In the genomic region with DNA sequence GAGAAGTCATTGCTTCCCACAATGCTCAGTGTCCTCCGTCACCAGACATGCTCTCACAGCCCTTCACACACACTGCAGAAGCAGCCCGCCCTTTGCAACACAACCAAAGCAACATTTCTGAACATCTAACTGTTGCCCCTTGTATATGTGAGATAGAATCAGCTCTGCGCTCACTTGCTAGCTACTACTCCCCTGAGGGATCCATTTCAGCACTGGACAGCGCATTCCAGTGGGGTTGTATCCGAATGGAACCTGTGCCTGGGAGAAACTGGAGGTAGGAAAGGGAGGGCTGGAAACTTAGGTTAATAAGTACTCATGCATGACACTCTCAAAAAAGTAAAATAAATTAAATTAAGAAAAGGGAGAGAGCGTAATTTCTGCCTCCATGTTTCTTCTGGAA, we compare ENCODE assay signal across 11 mouse cellular contexts.
DNase-seq lines count a peak whose midpoint lies in the region; ATAC-seq lines count a peak whose summit lies in the region.
"Had no signal": no experiment of that assay in that cellular context is flagged by ENCODE, and none has a peak within 500 bp of the region (broad histone marks: within the 10 kb centered on the region; RNA-seq: fewer than 3 reads in every experiment).

No protein-coding gene starts in this region.

- 57% methylated on average over 6 of the region's 6 CpGs for WGBS in midbrain, embryonic 10.5 days
- 58% methylated on average over 6 of the region's 6 CpGs for WGBS in midbrain, embryonic 16.5 days

- H3K27me3 ChIP-seq in midbrain, embryonic 10.5 days (ENCODE audit: low read depth, poor library complexity, severe bottlenecking) = no peaks in the 10 kb centered on the region
- no peaks in the 10 kb centered on the region for H3K27me3 ChIP-seq in midbrain, embryonic 16.5 days (ENCODE audit: control insufficient read depth, insufficient read depth, low read depth, low read length)
- H3K27me3 ChIP-seq: liver, embryonic 13.5 days had no signal

- H3K9me3 ChIP-seq in midbrain, embryonic 10.5 days (replicated peaks) = no peaks in the 10 kb centered on the region
- no peaks in the 10 kb centered on the region for H3K9me3 ChIP-seq in midbrain, embryonic 16.5 days (replicated peaks; ENCODE audit: control insufficient read depth, low read length, poor library complexity, severe bottlenecking)
- H3K9me3 ChIP-seq: liver, embryonic 13.5 days had no signal

- no peaks in the 10 kb centered on the region for H3K36me3 ChIP-seq in midbrain, embryonic 10.5 days
- H3K36me3 ChIP-seq in midbrain, embryonic 16.5 days (ENCODE audit: control insufficient read depth, insufficient read depth, low read length) = no peaks in the 10 kb centered on the region
- H3K36me3 ChIP-seq: liver, embryonic 13.5 days had no signal

- H3K4me2 ChIP-seq in midbrain, embryonic 16.5 days (ENCODE audit: low read length) = no peak overlapping the region
- H3K4me2 ChIP-seq: liver, embryonic 13.5 days had no signal

- DNase-seq in heart, postnatal 10 days = peak; percentile 20 to 50
- DNase-seq in heart, postnatal 36 days = no peak
- DNase-seq in midbrain, embryonic 10.5 days (ENCODE audit: low spot score) = peak; percentile 26
- DNase-seq in embryo, embryonic 9.5 days (ENCODE audit: extremely low spot score) = peak; percentile 39
- peak; percentile 60 for DNase-seq in testis, postnatal 10 days (ENCODE audit: low spot score)
- DNase-seq in frontal cortex, postnatal 36 days (ENCODE audit: low spot score in 2 of 2) = no peak
- DNase-seq: liver, embryonic 13.5 days had no signal

- no peak for ATAC-seq in midbrain, embryonic 16.5 days
- ATAC-seq in monocyte, adult 5-6 weeks (replicated peaks; ENCODE audit: insufficient number of reproducible peaks, low FRiP score, low TSS enrichment, poor library complexity, severe bottlenecking) = no peak
- ATAC-seq: intestine, postnatal 0 days had no signal

- intact Hi-C loops in heart, postnatal 10 days (cut with DNase I) = no loop called here
- intact Hi-C loops in heart, postnatal 36 days (cut with DNase I) = no loop called here

- H3K9ac ChIP-seq in midbrain, embryonic 16.5 days (ENCODE audit: low read depth, low read length) = no peak overlapping the region
- H3K9ac ChIP-seq: liver, embryonic 13.5 days had no signal

- H3K4me1 ChIP-seq in midbrain, embryonic 10.5 days = no peaks in the 10 kb centered on the region
- H3K4me1 ChIP-seq in midbrain, embryonic 16.5 days (ENCODE audit: control insufficient read depth, insufficient read depth, low read length) = 0 out of 2 replicates have a peak, but pooled peaks cover 2% of the 10 kb centered on the region
- H3K4me1 ChIP-seq: liver, embryonic 13.5 days had no signal

- H3K27ac ChIP-seq in midbrain, embryonic 10.5 days (replicated peaks) = no peak overlapping the region
- H3K27ac ChIP-seq in midbrain, embryonic 16.5 days (ENCODE audit: low read length) = no peak overlapping the region
- H3K27ac ChIP-seq: liver, embryonic 13.5 days had no signal

- no peak overlapping the region for H3K4me3 ChIP-seq in midbrain, embryonic 10.5 days
- H3K4me3 ChIP-seq in midbrain, embryonic 16.5 days (ENCODE audit: low read depth, low read length) = no peak overlapping the region
- H3K4me3 ChIP-seq: liver, embryonic 13.5 days; myocyte had no signal

Comparison
In these comparisons a context has a peak if more than half of its experiments do, and no peak if none do; other contexts are left out.
1. DNase-seq: peak in heart, postnatal 10 days (2 of 2), midbrain, embryonic 10.5 days (single experiment), embryo, embryonic 9.5 days (single experiment) and testis, postnatal 10 days (single experiment); none in heart, postnatal 36 days (0 of 2) and frontal cortex, postnatal 36 days (0 of 2).